Mouse (Mus musculus) neutrophil, adult 65 days (primary cell): ENCODE results near the gene Gm26657. TPM values are rescaled to one million over a fixed set of nuclear protein-coding genes. Genes with fewer than 3 reads are reported as not detected.

Experiments
- total RNA-seq: library from RNA; stranded (reverse); gene quantifications from 2 replicates; pipeline ENCODE4 v1.2.4, GENCODE M21; 2023

Gm26657 gene
- not detected in 2 replicates for total RNA-seq

GRCm38 (mm10) chr4:56740020-56740485 is at the start of gene Gm26657:
Gene Gm26657 (plus strand): TSS chr4:56740070.

GRCm38 (mm10) chr4:56741041-56741493 is 1.2 kb downstream of the Gm26657 start, which contains the start of gene Actl7b:
Gene Actl7b (minus strand): TSS chr4:56741443.

GRCm38 (mm10) chr4:56743363-56744195 is 3.7 kb downstream of the Gm26657 start, which contains the start of gene Actl7a:
Gene Actl7a (plus strand): TSS chr4:56743413.

Other genes with a start within 250 kb of the Gm26657 start
- 3.7 and 4.0 TPM in 2 replicates for gene Actl7b, start 1.4 kb downstream of the Gm26657 start, total RNA-seq
- not detected in 2 replicates for gene Actl7a, start 3.3 kb downstream of the Gm26657 start, total RNA-seq
- 73.3 and 87.3 TPM in 2 replicates for gene Elp1, start 62.3 kb downstream of the Gm26657 start, total RNA-seq
- 4.6 and 5.1 TPM in 2 replicates for gene Fam206a, start 62.3 kb downstream of the Gm26657 start, total RNA-seq
- 0.73 and 1.2 TPM in 2 replicates for gene Ctnnal1, start 125.1 kb downstream of the Gm26657 start, total RNA-seq
- gene Tmem245, start 207.4 kb downstream of the Gm26657 start, total RNA-seq = 17.5 and 22.0 TPM in 2 replicates